Mouse (Mus musculus) Patski (cell line): ENCODE measurements around the gene Avil. TPM values are rescaled to one million over a fixed set of nuclear protein-coding genes. Genes with fewer than 3 reads are reported as not detected.

Experiments used
- ATAC-seq: fragments of 100-300 bp; one replicate; pipeline ENCODE4 v1.8.0; 2021
- CTCF ChIA-PET: fragments of 350-600 bp; sonication (Branson Sonifier 250); formaldehyde crosslinking; loops from one replicate; lab custom pipeline; 2022; ENCODE audit warnings: inconsistent platforms; lab: Charles Lee
- POLR2A ChIA-PET: fragments of 350-600 bp; sonication (Branson Sonifier 250); formaldehyde crosslinking; loops from one replicate; lab custom pipeline; 2022; ENCODE audit warnings: antibody characterized with exemption, inconsistent platforms; lab: Charles Lee
- DNase-seq: peaks from one replicate; pipeline ENCODE4 v3.0.0-alpha.2; 2011; ENCODE audit warnings: low read depth, low spot score
- H3K27me3 ChIP-seq: fragments of 371-371 bp; one replicate; pipeline ENCODE4 v1.5.1; 2021
- CTCF ChIP-seq: fragments of 100-300 bp; IDR thresholded peaks from one replicate; pipeline ENCODE4 v1.5.1; 2021
- in situ Hi-C: fragments of 300-500 bp; cut with MboI; formaldehyde crosslinking; loops from 3 replicates; pipeline ENCODE4 v1.11.1; 2018; ENCODE audit warnings: low pct_unique_long_range_greater_than_20kb, mixed read lengths
- polyA plus RNA-seq: library from polyadenylated mRNA; unstranded; gene quantifications from one replicate; pipeline ENCODE4 v1.2.3, GENCODE M21; 2021

Gene Avil
- polyA plus RNA-seq, 1 experiment from 2014 or later: 0.09 TPM

GRCm38 (mm10) chr10:126980221-126980932 is 20.1 kb upstream of the Avil start:
- H3K27me3 ChIP-seq: no peaks in the 10 kb centered on the region
- in situ Hi-C loops: no loop called here
- CTCF ChIA-PET: interaction anchor here (0.7 to 0.9 kb wide), 2 partner anchors 10 to 58 kb away, joined by 3 read pairs; no protein-coding TSS in a partner anchor
- TF ChIP-seq CTCF: no peak
- no peak for ATAC-seq
- DNase-seq: no peak
- POLR2A ChIA-PET: no interaction called here

GRCm38 (mm10) chr10:126980933-126981530 is 19.5 kb upstream of the Avil start:
- ChIA-PET CTCF (interaction anchor here (0.9 to 1.5 kb wide), 3 partner anchors 9 to 62 kb away, joined by 3 to 4 read pairs (median 4); partner anchors contain the start of gene Tsfm), POLR2A (interaction anchor here (0.6 to 1.2 kb wide), 2 partner anchors 8 to 10 kb away, joined by 3 to 4 read pairs; no protein-coding TSS in a partner anchor)
- DNase-seq (no peak), ATAC-seq (no peak)
- TF ChIP-seq CTCF: no peak
- no peaks in the 10 kb centered on the region for H3K27me3 ChIP-seq
- in situ Hi-C loops: no loop called here

- H3K27me3 ChIP-seq: no peaks in the 10 kb centered on the region
- in situ Hi-C loops: no loop called here
- no peak for TF ChIP-seq CTCF
- ATAC-seq (no peak), DNase-seq (no peak)
- ChIA-PET CTCF (interaction anchor here (1.0 to 1.5 kb wide), 5 partner anchors 9 to 63 kb away, joined by 3 to 5 read pairs (median 4); partner anchors contain the start of gene Tsfm), POLR2A (interaction anchor here (1.2 to 1.7 kb wide), 2 partner anchors 9 to 60 kb away, joined by 3 to 4 read pairs; partner anchors contain the start of genes Eef1akmt3 and Mettl1)
Observed at GRCm38 (mm10) chr10:126981746-126982145, 18.8 kb upstream of the Avil start.

GRCm38 (mm10) chr10:126983193-126983725 is 17.2 kb upstream of the Avil start:
- ATAC-seq (no peak), DNase-seq (no peak)
- in situ Hi-C loops: no loop called here
- no peak for TF ChIP-seq CTCF
- ChIA-PET POLR2A (interaction anchor here (1.1 to 1.7 kb wide), 2 partner anchors 25 to 58 kb away, joined by 3 read pairs; partner anchors contain the start of genes Eef1akmt3 and Mettl1), CTCF (no interaction called here)
- H3K27me3 ChIP-seq: no peaks in the 10 kb centered on the region

GRCm38 (mm10) chr10:126984189-126985004 is 16.1 kb upstream of the Avil start:
- POLR2A ChIA-PET: interaction anchor here (0.7 to 1.1 kb wide), 3 partner anchors 27 to 74 kb away, joined by 3 read pairs; no protein-coding TSS in a partner anchor
- no peaks in the 10 kb centered on the region for H3K27me3 ChIP-seq
- ATAC-seq: peak; percentile 65
- in situ Hi-C loops: no loop called here
- no peak for TF ChIP-seq CTCF
- CTCF ChIA-PET: interaction anchor here (0.9 kb wide), 1 partner anchor 74 kb away, joined by 3 read pairs; no protein-coding TSS in a partner anchor
- peak; percentile 64 for DNase-seq

- ATAC-seq: no peak
- in situ Hi-C loops: no loop called here
Observed at GRCm38 (mm10) chr10:126985127-126985526, 15.4 kb upstream of the Avil start.

GRCm38 (mm10) chr10:126985579-126985978 is 14.9 kb upstream of the Avil start:
- ATAC-seq (no peak), DNase-seq (no peak)

More at GRCm38 (mm10) chr10:126985127-126985526, 15.4 kb upstream of the Avil start:
- DNase-seq: no peak
- CTCF ChIA-PET: interaction anchor here (0.9 kb wide), 1 partner anchor 73 kb away, joined by 3 read pairs; no protein-coding TSS in a partner anchor
- POLR2A ChIA-PET: interaction anchor here (0.7 to 1.1 kb wide), 2 partner anchors 59 to 73 kb away, joined by 3 read pairs; no protein-coding TSS in a partner anchor
- no peak for TF ChIP-seq CTCF
- H3K27me3 ChIP-seq: no peaks in the 10 kb centered on the region

GRCm38 (mm10) chr10:126986541-126986961 is 14.0 kb upstream of the Avil start:
- ChIA-PET POLR2A (interaction anchor here (0.8 kb wide), 1 partner anchor 44 kb away, joined by 3 read pairs; the partner anchor contains the start of gene Tsfm), CTCF (no interaction called here)
- in situ Hi-C loops: no loop called here
- no peaks in the 10 kb centered on the region for H3K27me3 ChIP-seq
- DNase-seq (no peak), ATAC-seq (peak; percentile 10)
- TF ChIP-seq CTCF: no peak

More at GRCm38 (mm10) chr10:126985579-126985978, 14.9 kb upstream of the Avil start:
- TF ChIP-seq CTCF: no peak
- CTCF ChIA-PET: interaction anchor here (0.6 to 0.9 kb wide), 2 partner anchors 72 to 1716 kb away, joined by 3 read pairs; no protein-coding TSS in a partner anchor
- H3K27me3 ChIP-seq: no peaks in the 10 kb centered on the region
- in situ Hi-C loops: no loop called here
- POLR2A ChIA-PET: interaction anchor here (0.7 kb wide), 1 partner anchor 73 kb away, joined by 3 read pairs; no protein-coding TSS in a partner anchor
